Mouse (Mus musculus) heart, postnatal 10 days (tissue): ENCODE measurements at regions not wholly inside any gene's neighbourhood (a gene's known extent, or its start where the extent isn't known, plus 50 kb on each side); places are given as distances from the start of the nearest gene placed in this dataset.
A peak's percentile ranks its signal among the peaks of the same experiment; 100 is the strongest.

Experiments
- DNase-seq, 2 experiments: peaks; one replicate each; pipeline ENCODE4 v3.0.0; 2021
- intact Hi-C: fragments of 180-260 bp; cut with DNase I; formaldehyde crosslinking; loops from one replicate; pipeline ENCODE4 v1.15.1; 2025

DNA sequence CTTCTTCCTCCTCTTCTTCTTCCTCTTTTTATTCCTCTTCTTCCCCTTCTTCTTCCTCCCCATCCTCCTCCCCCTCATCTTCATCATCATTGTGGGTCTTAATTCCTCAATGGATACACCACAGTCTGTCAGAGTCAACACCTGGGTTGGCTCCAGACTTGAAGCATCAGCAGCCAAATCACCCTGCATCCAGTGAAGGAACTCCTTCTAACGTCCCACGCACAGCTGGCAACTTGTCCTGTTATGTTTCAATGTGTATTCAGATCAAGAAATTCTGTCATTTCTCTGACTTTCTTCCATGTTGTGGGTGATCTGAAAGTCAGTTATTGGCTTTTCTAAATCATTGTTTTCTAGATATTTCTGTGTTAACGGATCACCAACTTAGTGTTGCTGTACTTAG, 312.9 kb downstream of the Ptpru start:
- intact Hi-C loops = no loop called here
- DNase-seq = no peak

DNA sequence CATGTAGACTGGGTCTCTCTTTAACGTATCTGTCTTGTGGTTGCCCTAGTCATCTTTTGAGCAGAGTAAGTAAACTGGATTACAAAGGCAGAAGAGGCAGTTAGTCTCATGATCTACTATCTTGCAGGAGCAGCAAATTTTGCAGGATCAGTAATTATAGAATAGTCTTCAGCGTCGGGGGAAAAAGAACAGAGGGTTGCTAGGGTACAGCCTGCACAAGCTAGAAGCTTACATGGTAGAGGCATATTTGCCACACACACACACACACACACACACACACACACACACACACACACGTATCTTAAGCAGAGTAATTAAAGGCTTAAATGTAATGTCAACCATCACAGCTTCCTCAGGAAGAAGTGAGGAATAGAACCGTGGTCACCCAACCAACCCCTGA, 307.6 kb downstream of the Ptpru start:
- no peak for DNase-seq
- intact Hi-C loops = no loop called here

DNA sequence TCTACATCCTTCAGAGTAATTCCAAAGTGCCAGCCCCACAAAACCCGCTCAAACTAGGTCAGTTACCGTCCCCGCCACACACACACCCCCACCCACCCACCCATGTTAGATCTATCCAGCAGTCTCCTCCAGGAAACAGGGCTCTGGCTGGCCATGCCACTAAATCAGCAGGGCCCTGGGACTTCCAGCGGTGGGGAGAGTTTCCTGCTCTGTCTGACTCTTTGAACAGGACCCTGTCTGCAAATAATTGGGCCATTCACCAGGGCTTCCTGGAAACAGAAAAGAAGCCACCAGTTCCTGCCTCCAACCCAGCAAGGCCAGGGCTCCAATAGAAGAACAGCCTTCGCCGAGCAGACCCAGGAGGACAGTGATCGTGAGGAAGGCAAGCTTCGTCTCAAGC, 307.1 kb downstream of the Ptpru start:
- no peak for DNase-seq
- intact Hi-C loops = no loop called here

DNA sequence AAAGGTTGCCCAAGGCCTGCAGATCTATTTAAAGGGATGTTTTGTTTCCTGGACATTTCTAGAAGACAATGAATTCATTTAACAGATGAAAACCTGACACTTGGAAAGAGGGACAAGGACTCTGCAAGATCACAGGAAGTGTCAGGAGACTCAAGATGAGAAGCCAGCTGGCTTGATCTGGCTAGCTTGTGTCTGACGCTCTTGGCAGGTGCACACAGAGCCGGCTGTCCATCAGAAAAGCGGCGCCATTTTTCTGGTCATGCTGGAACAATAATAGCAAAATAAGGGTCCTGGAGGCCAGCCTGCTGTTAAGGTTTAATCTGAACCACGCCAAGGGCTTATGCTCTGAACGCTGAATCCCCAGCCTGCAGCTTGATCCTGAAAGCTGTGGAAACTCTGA, 303.3 kb downstream of the Ptpru start:
- no peak for DNase-seq
- intact Hi-C loops = no loop called here

DNA sequence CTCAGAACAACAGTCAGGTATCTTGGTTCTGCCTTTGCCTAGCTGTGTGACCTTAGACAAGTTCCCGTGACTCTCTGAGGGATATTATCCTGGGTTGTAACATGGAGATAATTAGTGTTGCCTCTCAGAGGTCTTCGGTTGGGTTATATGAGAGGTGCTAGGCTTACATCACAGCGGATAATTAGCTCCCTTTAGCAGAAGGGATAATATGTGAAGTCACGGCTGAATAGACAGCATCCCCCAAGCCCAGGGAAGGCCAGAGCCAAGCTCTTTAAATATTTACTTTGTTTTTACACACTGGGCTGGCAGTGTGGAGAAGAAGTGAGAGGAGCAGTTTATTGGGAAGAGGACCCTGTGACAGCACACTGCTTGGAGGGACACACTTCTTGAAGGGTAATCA, 299.9 kb downstream of the Ptpru start:
- DNase-seq = no peak
- intact Hi-C loops = no loop called here

DNA sequence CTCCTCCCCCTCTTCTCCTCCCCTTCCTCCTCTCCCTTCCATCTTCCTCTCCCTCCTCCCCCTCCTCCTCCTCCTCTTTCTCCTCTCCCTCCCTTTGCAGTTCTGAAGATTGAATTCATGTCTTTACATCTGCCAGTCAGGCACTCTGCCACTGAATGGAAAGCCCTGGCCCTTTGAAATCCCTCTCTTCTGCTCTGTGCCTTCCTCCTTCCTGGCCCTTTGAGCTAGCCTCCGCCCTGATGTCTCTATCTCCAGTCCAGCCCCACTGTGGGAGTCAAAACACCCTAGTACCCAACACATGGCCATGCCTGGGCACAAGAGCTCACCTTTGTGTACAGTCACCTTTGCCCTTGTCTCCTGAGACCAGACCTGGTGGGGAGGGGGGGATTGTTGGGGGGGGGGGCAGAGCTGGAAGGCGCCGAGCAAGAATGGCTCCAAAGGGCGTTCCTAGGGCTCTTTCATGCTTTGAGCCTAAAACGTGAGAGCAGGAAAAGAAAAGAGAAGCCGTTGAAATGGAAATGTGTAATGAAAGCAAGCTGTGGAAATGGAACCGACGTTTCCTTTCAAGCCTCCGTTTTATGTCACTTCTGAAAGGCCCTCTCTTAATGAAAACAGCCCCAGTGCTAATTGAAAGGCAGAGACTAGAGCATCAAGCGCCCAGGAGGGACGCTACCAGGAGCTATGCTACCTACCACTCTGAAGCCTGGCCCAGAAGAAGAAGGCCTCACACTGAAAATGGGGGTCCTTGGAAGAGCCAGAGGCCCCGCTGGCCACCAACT, 291.5 kb downstream of the Ptpru start:
- DNase-seq = no peak

DNA sequence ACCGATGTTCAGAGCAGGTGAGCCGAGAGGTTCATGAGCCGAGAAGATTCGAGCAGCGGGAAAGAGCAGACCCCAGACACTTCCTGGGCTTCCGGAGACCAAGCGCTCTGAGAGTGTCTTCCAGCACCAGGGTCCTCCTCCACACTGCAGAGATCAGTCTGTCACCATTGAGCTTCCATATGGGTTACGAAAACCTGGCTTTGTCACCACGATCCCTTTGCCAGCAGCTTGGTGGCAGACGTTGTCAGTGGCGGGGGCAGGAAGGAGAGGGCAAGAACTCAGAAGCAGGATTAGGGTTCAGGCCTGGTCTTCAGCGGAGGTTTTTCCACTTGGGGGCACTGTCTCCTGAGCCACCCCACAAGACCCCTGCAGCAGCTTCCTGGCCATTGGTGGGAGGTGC, 288.5 kb downstream of the Ptpru start:
- intact Hi-C loops = no loop called here

More for the DNA sequence above, 291.5 kb downstream of the Ptpru start:
- intact Hi-C loops = no loop called here

DNA sequence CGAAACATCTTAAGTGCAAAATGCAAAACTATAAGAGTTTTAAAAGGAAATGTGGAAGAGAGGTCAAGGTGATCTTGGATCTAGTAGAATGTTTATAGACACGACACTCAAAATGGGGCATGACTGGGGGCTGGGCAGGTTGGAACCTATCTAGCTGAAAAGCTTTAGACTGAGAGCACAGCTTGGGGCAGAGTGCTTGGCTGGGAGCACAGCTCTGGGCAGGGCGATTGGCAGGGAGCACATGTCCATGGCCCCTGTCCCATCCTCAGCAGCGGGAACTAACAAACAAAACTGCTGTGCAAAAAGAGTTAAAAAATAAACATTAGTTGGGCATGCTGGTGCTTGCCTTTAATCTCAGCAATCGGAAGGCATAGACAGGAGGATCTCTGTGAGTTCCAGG, 279.6 kb downstream of the Ptpru start:
- intact Hi-C loops = no loop called here

More for the DNA sequence above, 288.5 kb downstream of the Ptpru start:
- no peak for DNase-seq

DNA sequence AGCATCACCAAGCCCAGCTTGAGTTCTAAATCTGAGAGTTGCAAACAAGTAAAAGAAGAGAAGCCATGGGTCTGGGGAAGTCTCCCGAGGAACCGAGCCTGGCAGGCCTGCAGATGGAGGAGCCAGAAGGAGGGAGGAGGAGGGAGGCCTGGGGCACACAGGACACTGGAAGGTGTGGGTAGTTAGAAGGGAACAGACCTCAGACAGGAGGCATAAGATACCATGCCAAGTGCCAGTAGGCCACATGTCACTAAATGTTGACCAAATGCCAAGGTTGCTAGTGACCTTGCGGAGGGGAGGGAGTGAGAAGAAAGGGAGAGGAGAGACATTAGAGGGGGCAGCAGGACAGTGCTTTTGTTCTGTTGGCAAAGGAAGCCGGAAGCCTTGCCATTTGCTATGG, 274.2 kb downstream of the Ptpru start:
- intact Hi-C loops = no loop called here
- peak; percentile 5 to 21 for DNase-seq

More for the DNA sequence above, 279.6 kb downstream of the Ptpru start:
- no peak for DNase-seq

DNA sequence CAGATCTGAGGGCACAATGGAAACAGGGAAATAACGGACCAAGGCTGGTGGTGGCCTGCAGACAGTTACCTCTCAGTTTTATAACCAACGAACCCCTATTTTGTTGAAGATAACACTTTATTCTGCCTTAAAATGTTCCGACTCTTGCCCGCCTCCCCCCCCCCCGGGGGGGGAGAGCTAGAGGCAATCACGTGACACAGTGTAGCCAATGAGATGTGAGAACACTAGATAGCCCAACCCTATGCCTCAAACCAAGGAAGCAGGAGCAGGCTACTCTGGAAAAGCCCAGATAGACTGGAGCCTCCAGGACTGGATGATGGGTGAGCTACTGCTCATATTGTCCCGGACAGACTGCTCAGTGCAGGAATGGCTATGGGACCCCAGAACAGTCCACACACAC, 272.9 kb downstream of the Ptpru start:
- intact Hi-C loops = no loop called here
- no peak for DNase-seq

DNA sequence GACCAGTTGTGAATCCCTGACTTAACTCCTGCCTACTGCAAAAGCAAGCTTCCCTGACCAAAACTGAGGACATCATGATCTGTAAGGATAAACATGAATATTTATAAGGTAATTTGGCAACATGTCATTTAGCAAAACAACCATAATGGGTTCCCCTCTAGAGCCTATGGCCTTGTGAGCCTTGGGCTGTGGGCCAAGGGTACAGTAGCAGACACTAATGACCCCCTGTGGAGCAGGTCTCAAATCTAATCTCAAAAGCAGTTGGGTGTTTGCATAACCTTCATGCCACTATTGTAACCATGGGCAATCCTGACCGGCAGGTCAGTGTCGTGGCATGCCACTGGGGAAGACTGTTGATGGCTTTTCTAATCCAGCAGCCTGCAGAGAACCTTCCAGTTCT, 270.8 kb downstream of the Ptpru start:
- DNase-seq = no peak
- intact Hi-C loops = no loop called here

DNA sequence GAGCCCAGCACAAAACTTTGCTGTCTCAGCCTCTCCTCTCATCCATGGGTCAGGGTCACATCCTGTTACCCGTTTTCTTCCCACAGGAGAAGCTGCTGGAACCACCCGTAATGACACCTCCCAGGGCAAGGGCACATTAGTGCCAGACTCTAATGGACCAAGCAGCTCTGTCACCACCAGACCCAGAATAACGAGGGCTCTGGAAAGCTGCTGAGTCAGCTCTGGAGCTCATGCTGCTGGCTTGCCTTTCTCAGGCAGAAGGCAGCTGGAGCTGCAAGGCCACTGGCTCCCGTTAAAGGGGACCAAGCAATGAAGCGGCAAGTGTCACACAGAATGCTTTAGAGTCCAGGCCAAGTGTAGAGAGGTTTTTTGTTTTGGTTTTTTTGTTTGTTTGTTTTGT, 268.9 kb downstream of the Ptpru start:
- intact Hi-C loops = no loop called here

DNA sequence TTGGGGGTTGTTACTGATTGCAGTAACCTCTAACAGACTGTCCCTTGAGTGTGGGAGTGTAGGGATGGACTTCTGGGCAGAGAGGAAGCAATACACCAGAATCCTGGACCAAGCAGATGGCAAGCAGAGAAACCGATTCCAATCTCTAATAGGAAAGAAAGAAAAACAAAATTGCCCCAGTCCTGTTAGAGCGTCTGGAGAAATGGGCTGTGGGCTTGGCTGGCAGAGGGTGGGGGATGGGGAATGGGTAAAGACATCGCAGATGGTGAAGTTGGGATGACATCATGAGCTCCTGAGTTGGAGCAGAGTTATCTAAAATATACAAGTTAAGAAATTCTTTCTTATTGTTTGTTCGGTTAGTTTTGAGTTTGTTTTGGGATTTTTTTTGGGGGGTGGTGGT, 260.5 kb downstream of the Ptpru start:
- intact Hi-C loops = no loop called here
- DNase-seq = no peak

More for the DNA sequence above, 268.9 kb downstream of the Ptpru start:
- DNase-seq = no peak

DNA sequence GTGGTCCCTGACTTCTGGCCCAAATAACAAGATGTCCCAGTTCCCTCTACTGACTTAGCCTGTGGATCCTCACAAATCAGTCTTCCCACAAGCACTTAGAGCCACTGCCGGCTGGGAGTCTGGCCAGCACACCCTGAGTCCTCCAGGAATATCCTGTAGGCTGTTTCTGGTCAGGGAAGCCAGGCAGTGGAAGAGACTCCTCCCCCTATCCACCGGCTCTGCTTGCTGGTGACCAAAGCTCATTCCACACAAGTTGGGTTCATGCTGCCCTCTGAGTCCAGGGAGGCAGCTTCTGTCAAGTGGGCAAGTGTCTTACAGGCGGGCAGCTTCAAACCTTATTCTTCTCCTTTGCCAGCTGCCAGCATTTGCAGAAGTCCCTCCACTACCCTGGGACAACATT, 252.1 kb downstream of the Ptpru start:
- intact Hi-C loops = no loop called here
- no peak for DNase-seq

DNA sequence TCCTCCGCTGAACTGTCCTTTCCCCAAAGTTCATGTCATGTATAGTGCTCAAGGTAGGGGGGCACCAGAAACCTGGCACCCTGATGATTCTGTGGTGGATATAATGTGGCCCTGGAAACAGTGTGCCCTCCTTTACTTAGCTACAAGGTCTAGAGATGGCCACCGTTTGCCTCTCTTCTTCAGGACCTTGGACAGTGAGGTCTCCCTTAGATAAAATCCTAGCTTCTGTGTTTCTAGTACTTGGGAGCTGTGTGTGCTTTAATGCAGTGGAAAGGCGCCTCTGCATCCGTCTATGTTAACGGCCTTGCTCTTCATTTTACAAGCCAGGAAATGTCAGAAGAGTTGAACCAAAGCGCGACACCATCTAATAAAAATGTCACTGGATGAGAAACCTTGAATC, 250.6 kb downstream of the Ptpru start:
- DNase-seq = peak; percentile 2 to 8
- intact Hi-C loops = no loop called here

DNA sequence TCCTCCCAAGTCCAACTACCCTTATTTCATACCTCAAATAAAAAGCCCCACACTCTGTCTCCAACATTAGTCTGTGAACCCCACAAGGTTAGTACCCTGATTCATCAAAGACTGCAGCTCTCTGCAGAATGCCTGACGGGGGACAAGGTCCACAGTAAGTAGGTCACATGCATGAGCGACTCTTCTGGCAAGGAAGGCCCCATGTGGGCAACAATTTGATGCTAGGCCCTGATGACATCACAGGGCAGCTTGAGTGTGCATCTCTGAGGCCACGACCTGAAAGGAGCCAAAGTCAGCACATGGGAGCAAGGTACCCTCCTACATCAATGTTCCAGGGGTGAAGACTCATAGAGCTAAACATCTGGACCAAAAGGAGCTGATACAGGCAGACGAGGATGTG, 248.0 kb downstream of the Ptpru start:
- intact Hi-C loops = no loop called here
- no peak for DNase-seq

DNA sequence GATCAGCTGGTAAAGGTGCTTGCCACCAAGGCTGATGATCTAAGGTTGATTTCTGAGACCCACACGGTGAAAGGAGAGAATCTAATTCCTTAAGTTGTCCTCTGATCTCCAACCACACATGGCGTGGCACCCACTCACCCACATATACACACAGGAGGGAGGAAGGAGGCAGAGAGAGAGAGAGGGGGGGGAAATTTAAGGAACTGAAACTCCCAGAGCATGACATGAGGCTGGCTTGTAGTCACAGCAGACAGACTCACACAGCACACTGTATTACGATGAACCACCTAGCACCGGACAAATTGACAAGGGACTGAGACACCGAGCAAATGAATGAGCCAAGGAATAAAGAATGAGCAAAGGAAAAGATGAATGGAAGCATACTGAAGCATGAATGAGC, 246.6 kb downstream of the Ptpru start:
- intact Hi-C loops = no loop called here
- DNase-seq = no peak

DNA sequence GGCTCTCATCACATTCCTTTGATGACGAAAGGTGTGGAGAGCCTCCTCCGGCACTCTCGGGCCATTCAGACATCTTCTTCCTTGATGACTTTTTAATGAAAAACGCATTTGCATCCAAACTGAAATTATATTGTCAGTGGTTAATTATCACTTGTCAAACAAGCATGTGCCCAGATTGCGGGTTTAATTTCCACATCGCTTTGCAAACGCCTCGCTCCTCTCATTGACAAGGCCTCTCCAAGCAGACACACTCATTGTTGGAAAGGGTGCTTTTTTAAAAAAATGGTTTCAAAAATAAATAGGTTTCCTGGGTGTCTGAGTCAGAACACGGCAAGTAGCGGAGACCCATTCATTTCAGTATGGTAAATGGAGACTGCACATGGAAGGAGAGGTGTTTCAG, 240.1 kb downstream of the Ptpru start:
- intact Hi-C loops = no loop called here
- DNase-seq = no peak

DNA sequence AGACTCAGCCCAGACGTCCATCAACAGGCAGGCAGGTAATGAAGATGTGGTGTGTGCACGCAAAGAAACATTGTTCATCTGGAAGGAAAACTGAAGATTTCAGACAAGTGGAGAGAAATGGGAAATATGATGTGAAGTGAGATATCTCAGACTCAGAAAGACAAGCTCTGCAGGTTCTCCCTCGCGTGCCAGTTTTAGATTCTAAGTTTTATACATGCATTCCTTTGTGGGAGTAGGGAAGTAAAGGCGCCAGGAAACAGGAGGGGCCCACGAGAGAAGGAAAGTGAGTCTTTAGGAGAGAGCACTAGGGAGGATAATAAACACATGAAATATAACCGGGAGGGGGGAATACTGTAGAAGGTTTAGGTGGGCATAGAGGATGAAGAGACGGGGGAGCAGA, 223.7 kb downstream of the Ptpru start:
- no peak for DNase-seq
- intact Hi-C loops = no loop called here

DNA sequence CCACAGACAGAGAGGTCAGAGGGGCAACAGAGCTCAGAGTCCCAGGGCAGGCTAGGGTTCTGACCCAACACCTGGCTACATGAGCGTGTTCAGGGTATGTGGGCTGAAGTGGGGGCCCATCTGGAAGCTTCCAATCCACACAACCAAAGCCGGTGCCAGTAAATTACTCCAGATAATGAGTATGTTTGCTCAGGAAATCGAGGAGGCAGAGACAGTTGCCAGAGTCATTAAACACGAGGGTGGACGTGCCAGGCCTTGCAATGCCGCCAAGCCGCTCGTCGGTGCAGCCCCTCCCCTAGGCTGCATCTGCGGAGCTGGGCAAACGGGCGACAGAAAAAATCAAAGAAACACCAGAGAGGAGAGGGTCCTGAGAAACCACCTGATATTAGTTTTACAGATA, 222.5 kb downstream of the Ptpru start:
- intact Hi-C loops = no loop called here
- DNase-seq = no peak

DNA sequence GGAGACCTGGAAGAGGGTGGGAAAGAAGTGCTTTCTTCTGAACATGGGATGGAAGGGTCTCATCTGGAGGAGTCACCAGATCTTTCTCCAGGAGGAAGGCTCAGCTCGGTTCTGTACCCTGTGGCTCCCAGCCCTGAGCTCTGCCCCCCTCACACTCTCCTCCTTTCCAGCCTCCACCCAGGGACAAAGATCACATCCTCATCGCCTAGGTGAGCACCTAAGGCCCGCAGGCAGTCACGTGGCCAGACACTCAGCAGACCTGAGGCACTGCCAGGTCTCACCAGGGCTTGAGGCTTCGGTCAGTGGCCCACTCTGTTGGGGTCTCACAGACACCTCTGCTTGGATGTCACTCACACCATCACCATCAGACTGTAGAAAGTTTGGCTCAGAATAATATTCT, 200.0 kb downstream of the Ptpru start:
- intact Hi-C loops = no loop called here
- no peak for DNase-seq

DNA sequence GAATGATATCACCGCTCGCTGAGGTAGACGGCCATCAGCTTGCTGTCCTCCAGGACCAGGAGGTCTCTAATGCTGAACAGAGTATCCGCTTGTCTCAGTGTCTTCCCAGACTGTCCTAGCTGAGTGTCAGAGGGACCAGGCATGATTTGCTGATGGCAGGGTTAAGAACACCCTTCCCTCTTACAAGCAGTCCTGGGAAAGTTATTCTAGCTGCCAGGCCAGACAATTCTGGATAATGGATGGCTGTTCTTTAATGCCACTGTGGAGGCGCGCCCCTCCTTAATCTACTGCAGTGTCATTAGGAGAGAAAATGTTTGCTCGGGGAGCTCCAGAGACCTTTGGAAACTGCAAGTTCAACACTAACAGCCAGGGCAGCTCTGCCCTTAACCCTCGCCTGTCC, 182.1 kb downstream of the Ptpru start:
- no peak for DNase-seq
- intact Hi-C loops = no loop called here

DNA sequence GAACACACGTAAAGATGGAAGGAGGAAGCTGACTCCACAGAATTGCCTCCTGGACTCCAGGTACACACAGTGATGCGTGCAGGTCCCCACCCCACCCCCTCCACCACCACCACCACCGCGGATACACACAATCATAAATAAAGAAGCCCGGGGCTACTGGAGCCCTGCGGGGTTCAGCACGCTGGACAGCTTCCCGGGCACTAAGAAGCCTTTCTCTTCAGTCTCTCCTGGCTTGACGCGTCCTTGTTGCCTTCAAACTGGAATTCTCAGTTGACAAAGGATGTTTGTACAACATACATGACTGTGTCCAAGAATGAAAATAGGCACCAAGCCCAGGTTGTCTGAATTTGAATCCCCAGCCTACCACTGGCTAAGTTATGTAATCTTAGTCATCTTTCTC, 180.2 kb downstream of the Ptpru start:
- DNase-seq = peak; percentile 39 to 51
- intact Hi-C loops = no loop called here
